Mouse (Mus musculus): ENCODE data around the gene Zfp292. TPM values are rescaled to one million over a fixed set of nuclear protein-coding genes. Genes with fewer than 3 reads are reported as not detected.
"Not testable (repeated sequence)": the region's sequence is repeated elsewhere in the genome, so short reads cannot be mapped to it uniquely, and the experiment has no call there.

Zfp292 gene
- total RNA-seq (2021), result 10 to 100 TPM; 26.5 to 26.7 TPM

GRCm38 (mm10) chr4:34882818-34883217, at the start of gene Zfp292:
Zfp292 (minus strand) TSS chr4:34882960.
- peak; percentile 96 to 98 for DNase-seq (ENCODE audit: low spot score in 2 of 2)
- intact Hi-C loops (cut with DNase I), result loop anchor here (10.0 kb wide), 1 partner anchor 198 kb away; the partner anchor contains the start of gene Slc35a1

- intact Hi-C loops (cut with DNase I), result not testable (repeated sequence)
Observed at GRCm38 (mm10) chr4:34928386-34928785, 45.6 kb upstream of the Zfp292 start.

GRCm38 (mm10) chr4:34922177-34922870, 39.6 kb upstream of the Zfp292 start:
- peak; percentile 64 to 77 for DNase-seq (ENCODE audit: low spot score in 2 of 2)
- intact Hi-C loops (cut with DNase I), result loop anchor here (5.0 kb wide), 2 partner anchors 135 to 235 kb away; partner anchors contain the start of gene Slc35a1

More at GRCm38 (mm10) chr4:34928386-34928785, 45.6 kb upstream of the Zfp292 start:
- DNase-seq (ENCODE audit: low spot score in 2 of 2), result not testable (repeated sequence)

GRCm38 (mm10) chr4:34917400-34917799, 34.6 kb upstream of the Zfp292 start:
- intact Hi-C loops (cut with DNase I), result no loop called here
- no peak for DNase-seq (ENCODE audit: low spot score in 2 of 2)

- no peak for DNase-seq (ENCODE audit: low spot score in 2 of 2)
- intact Hi-C loops (cut with DNase I), result no loop called here
Observed at GRCm38 (mm10) chr4:34912171-34912570, 29.4 kb upstream of the Zfp292 start.

- intact Hi-C loops (cut with DNase I), result no loop called here
- DNase-seq (ENCODE audit: low spot score in 2 of 2), result no peak
Observed at GRCm38 (mm10) chr4:34911401-34911800, 28.6 kb upstream of the Zfp292 start.

- DNase-seq (ENCODE audit: low spot score in 2 of 2), result no peak
- intact Hi-C loops (cut with DNase I), result no loop called here
Observed at GRCm38 (mm10) chr4:34908127-34908526, 25.4 kb upstream of the Zfp292 start.

GRCm38 (mm10) chr4:34907026-34907425, 24.3 kb upstream of the Zfp292 start:
- peak in 1 of 2 experiments; percentile 8 for DNase-seq (ENCODE audit: low spot score in 2 of 2)
- intact Hi-C loops (cut with DNase I), result no loop called here

- intact Hi-C loops (cut with DNase I), result no loop called here
- DNase-seq (ENCODE audit: low spot score in 2 of 2), result no peak
Observed at GRCm38 (mm10) chr4:34906151-34906550, 23.4 kb upstream of the Zfp292 start.

- DNase-seq (ENCODE audit: low spot score in 2 of 2), result no peak
- intact Hi-C loops (cut with DNase I), result no loop called here
Observed at GRCm38 (mm10) chr4:34905396-34905795, 22.6 kb upstream of the Zfp292 start.

- DNase-seq (ENCODE audit: low spot score in 2 of 2); intact Hi-C loops (cut with DNase I): not testable (repeated sequence)
Observed at GRCm38 (mm10) chr4:34901582-34901981, 18.8 kb upstream of the Zfp292 start.

GRCm38 (mm10) chr4:34901166-34901565, 18.4 kb upstream of the Zfp292 start:
- intact Hi-C loops (cut with DNase I), result no loop called here
- no peak for DNase-seq (ENCODE audit: low spot score in 2 of 2)

- peak; percentile 45 to 55 for DNase-seq (ENCODE audit: low spot score in 2 of 2)
- intact Hi-C loops (cut with DNase I), result no loop called here
Observed at GRCm38 (mm10) chr4:34900155-34900554, 17.4 kb upstream of the Zfp292 start.

- no peak for DNase-seq (ENCODE audit: low spot score in 2 of 2)
- intact Hi-C loops (cut with DNase I), result no loop called here
Observed at GRCm38 (mm10) chr4:34899322-34899721, 16.6 kb upstream of the Zfp292 start.

GRCm38 (mm10) chr4:34898497-34898896, 15.7 kb upstream of the Zfp292 start:
- intact Hi-C loops (cut with DNase I), result no loop called here
- DNase-seq (ENCODE audit: low spot score in 2 of 2), result no peak

- intact Hi-C loops (cut with DNase I), result no loop called here
Observed at GRCm38 (mm10) chr4:34893479-34893878, 10.7 kb upstream of the Zfp292 start, which contains the start of gene Cga. Cga (plus strand) TSS chr4:34893779.

GRCm38 (mm10) chr4:34889812-34890185, 7.0 kb upstream of the Zfp292 start:
- DNase-seq (ENCODE audit: low spot score in 2 of 2), result no peak
- intact Hi-C loops (cut with DNase I), result loop anchor here (5.0 to 10.0 kb wide), 2 partner anchors 112 to 205 kb away; partner anchors contain the start of genes Slc35a1 and Smim8

More at GRCm38 (mm10) chr4:34893479-34893878, 10.7 kb upstream of the Zfp292 start, which contains the start of gene Cga:
- no peak for DNase-seq (ENCODE audit: low spot score in 2 of 2)

- DNase-seq (ENCODE audit: low spot score in 2 of 2), result no peak
- intact Hi-C loops (cut with DNase I), result loop anchor here (5.0 to 10.0 kb wide), 2 partner anchors 112 to 204 kb away; partner anchors contain the start of genes Slc35a1 and Smim8
Observed at GRCm38 (mm10) chr4:34889101-34889811, 6.5 kb upstream of the Zfp292 start.

- no peak for DNase-seq (ENCODE audit: low spot score in 2 of 2)
- intact Hi-C loops (cut with DNase I), result loop anchor here (5.0 to 10.0 kb wide), 2 partner anchors 110 to 202 kb away; partner anchors contain the start of genes Slc35a1 and Smim8
Observed at GRCm38 (mm10) chr4:34887295-34887694, 4.5 kb upstream of the Zfp292 start.

- intact Hi-C loops (cut with DNase I), result loop anchor here (5.0 to 10.0 kb wide), 2 partner anchors 109 to 202 kb away; partner anchors contain the start of genes Slc35a1 and Smim8
- peak; percentile 82 to 83 for DNase-seq (ENCODE audit: low spot score in 2 of 2)
Observed at GRCm38 (mm10) chr4:34886490-34887111, 3.8 kb upstream of the Zfp292 start.
